Mouse (Mus musculus) lung, postnatal 0 days (tissue): ENCODE measurements around the gene Prkg1.

Experiments used
- CTCF ChIP-seq: IDR thresholded peaks from 2 replicates; pipeline ENCODE4 v1.5.1; 2016; ENCODE audit warnings: antibody characterized with exemption, mild to moderate bottlenecking
- EP300 ChIP-seq: IDR thresholded peaks from 2 replicates; pipeline ENCODE4 v1.6.1; 2016; ENCODE audit warnings: antibody characterized with exemption, mild to moderate bottlenecking, control low read depth

- TF ChIP-seq CTCF (no peak), EP300 (no peak)
These were observed 1074.1 kb downstream of the Prkg1 start for GRCm38 (mm10) chr19:30690691-30691090.
